Mouse (Mus musculus) spleen, postnatal 4 days (tissue): ENCODE measurements around the gene Ccdc102a.

ENCODE experiments used
- DNase-seq, 2 experiments: peaks; one replicate each; pipeline ENCODE4 v3.0.0; 2022; ENCODE audit warnings: low spot score in 2 of 2

Ccdc102a gene

DNA sequence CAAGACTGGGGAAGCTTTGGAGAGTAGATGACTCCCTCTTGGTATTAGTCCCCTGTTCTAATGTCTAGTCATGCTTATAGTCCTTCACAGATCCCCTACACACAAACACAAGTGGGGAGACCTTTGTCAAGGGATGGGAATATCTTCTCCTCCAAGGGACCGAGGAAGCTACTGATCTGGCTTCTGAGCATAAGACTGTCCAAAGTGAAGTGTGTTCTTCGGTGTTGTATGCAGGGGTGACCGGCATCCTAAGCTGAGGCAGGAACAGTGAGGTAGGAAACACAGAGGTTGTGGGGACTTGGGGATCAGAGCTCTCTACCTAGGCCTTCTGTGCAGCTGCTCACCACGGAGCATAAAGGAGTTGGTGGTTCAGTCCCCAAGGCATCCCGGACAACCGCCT lies 4.3 kb upstream of the Ccdc102a start:
- no peak for DNase-seq

GRCm38 (mm10) chr8:94919256-94919655 lies 1.4 kb upstream of the Ccdc102a start:
- no peak for DNase-seq

DNA sequence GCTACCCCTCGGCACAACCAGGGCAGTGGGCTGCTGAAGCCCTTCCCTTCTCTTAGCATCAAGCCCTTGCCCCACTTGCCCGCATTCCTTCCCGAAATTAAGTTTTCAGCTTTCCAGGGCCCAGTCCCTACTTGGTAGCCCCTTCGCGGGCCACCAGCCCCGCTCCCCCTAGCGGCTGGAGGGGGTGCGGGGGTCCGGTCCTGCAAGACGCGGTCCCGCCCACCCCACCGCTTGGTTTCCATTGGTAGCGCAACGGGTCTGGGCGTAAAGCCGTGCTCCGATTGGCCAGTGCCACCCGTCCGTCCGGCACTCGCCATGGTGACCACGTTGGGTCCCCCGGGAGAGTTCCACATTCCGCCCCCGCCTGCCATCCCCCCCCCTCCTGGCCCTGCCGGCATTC lies 546 bp downstream of the Ccdc102a start:
- DNase-seq: peak; percentile 86 to 91

DNA sequence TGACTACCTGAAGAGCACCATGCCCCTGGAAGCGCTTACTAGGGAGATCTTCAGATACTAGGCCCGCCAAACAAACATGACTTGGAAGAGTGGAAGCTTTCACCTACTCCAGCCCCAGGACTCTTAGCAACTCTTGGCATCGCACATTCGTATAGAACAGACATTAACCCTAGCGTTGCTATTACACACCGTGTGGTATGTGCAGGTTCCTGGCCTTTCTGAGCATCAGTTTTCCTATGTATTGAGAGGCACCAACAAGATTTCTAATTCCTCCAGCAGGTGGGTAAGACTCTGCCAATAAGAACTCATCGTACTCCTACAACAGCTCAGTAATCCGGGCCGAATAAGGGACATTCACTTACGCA lies 956 bp downstream of the Ccdc102a start:
- no peak for DNase-seq

- no peak for DNase-seq
Measured at GRCm38 (mm10) chr8:94916311-94916959, 1.5 kb downstream of the Ccdc102a start.

GRCm38 (mm10) chr8:94914701-94915101 lies 3.2 kb downstream of the Ccdc102a start:
- no peak for DNase-seq

DNA sequence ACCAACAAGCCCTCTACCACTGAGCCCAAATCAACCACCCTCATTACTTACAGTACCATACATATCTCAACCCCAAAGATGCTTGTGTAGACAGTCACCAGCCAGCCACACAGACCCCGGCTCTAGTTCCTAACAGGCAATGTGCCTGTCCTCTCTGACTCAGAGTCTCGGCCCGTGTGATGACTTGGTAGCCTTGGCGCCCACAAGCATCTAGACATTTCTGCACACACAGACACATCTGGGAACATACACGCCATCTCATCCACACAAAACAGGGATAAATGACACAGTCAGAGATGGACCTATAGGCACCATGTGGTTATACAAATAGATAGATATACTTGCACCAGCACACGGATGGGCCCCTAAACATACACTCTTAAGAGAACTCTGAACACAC lies 3.6 kb downstream of the Ccdc102a start:
- no peak for DNase-seq

GRCm38 (mm10) chr8:94913061-94913660 lies 4.7 kb downstream of the Ccdc102a start:
- peak; percentile 61 to 83 for DNase-seq

- peak; percentile 87 to 95 for DNase-seq
Measured at GRCm38 (mm10) chr8:94908847-94909246, 9.1 kb downstream of the Ccdc102a start.

DNA sequence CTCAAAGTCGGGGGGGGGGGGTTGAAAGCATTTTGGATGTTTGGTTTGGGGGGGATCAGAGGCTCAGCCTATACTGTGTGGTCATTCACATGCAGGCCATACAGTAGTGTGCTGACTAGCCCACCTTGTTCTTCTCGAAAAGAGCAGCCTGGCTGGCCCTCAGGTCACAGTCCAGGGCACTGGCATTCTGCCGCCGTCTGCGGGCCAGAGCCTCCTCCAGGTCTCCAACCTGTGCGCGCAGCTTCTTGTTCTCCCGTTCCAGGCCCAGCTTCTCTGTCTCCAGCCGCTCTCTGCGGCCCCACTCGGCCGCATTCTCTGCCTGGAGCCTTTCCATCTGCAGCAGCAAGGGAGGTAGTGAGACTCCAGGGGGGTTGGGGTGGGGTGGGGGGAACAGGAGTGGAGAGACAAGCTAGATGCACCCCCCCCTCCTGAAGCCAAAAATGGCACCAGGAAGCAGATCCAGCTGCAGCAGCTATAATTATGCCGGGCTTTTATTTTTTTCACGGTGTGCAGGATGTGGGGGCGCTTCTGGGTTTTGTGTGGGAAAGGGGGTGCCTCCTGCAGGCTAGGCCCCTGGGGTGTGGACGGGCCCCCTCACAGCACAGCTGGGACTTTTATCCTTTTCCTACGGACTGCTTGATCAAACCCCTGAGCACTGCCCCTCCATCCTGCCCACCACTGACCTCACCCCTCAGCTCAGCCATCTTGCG lies 10.2 kb downstream of the Ccdc102a start:
- DNase-seq: no peak

- peak; percentile 69 to 80 for DNase-seq
Measured at GRCm38 (mm10) chr8:94904450-94905175, 13.3 kb downstream of the Ccdc102a start.

- DNase-seq: no peak
Measured at GRCm38 (mm10) chr8:94903709-94904108, 14.2 kb downstream of the Ccdc102a start.

- no peak for DNase-seq
Measured at GRCm38 (mm10) chr8:94901031-94901430, 16.9 kb downstream of the Ccdc102a start.

- no peak for DNase-seq
Measured at GRCm38 (mm10) chr8:94900617-94901016, 17.3 kb downstream of the Ccdc102a start.

DNA sequence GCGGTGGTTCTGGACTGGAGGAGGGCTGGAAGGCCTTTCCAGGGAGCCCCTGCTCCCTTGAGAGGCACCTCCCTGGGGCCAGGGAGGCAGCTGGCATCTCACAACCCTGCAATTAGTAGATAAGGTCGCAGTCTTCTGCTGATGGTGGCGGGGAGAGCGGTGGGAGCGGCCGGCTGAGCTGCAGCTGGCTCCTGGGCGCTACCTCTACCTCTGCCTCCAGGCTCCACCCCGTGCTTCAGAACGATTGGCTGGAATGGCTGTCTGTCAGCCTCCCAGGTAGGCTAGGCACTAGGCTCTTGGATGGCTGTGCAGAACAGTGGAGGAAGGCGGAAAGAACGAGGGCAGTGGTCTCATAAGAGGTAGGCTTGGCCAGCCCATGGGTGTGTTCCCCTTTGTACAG lies 18.6 kb downstream of the Ccdc102a start:
- peak; percentile 89 to 92 for DNase-seq

DNA sequence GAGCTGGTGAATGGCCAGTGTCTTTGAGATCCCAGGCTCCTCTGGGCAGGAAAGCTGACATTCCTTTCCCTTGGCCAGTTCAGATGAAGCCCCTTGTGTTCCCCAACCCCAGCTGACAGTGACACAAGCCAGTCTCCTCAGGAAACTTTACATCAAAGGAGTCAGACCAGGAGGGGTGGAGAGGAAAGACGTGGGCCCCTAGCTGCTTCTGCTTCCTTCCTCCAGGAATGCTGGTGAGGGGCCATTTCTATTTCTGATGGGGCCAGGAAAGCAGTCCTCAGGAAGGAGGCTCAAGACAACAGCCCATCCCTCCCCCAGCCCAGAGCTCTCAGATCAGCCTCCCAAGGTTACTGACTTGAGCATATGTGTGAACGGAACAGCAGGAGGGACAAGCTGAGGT lies 25.0 kb downstream of the Ccdc102a start:
- DNase-seq: no peak

GRCm38 (mm10) chr8:94888383-94889036 lies 29.4 kb downstream of the Ccdc102a start:
- no peak for DNase-seq

DNA sequence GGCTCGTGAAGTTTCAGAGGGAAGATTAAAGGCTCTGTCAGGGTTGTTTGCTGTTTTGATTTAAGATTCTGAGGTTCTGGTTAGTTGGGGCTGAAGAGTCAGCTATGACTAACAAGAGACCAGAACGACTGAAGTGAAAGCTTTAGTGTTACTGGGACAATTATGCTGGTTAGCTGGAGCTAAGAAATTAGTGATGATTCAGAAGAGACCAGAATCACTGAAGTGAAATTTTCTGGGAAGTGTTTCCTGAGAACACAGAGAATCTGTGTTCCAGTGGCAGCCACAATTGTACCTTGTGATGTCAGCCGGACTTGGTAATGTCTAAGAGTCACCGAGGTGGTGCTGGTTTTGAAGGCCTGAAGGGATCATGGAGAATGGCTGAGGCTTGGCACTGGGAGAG lies 37.2 kb downstream of the Ccdc102a start:
- no peak for DNase-seq

DNA sequence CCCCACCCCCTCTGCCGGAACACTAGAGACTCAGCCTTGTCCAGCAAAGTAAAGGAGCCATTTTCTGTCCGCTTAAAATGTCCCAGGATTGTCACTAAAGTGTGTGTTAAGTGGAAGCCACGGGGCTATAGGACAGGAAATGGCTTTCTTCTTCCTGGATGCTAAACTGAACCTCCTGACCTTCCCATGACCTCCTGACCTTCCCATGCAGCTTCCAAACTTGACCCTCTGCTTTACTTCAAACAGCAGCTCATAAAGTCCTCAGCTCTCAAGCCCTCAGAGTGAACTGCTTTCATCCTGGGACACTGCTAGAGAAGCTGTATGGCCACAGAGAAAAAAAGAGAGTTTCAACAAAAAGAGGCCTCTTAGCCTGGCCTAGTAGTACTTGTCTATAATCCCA lies 41.1 kb downstream of the Ccdc102a start:
- DNase-seq: no peak

DNA sequence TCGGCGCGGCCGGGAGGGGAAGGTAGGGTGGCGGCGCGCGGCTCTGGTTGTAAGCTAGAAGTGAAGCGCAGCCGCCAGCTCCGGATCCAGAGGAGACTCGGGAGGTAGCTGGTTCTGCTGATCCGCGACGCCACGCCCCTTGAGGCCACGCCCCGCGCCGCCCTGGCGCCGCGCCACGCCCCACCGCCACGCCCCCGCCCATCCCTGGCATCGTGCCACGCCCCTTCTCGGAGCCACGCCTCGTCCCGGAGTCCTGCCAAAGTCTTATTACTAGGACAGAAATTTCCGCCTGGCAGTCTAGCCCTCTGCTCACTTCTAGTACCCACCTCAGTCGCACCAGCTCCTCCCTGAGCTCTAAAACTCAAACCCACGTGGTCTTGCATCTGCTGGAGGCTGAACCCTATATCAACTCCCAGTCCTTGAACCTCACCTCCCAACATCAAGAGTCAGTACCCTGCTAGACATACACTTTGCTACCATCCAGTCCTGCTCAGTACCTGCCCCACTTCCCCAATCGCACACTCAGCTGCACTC lies 41.6 kb downstream of the Ccdc102a start, which contains the start of gene Dok4:
TSS of gene Dok4 (minus strand) at position 134 of the 534 bp plus-strand sequence.
- DNase-seq: peak; percentile 96 to 100

DNA sequence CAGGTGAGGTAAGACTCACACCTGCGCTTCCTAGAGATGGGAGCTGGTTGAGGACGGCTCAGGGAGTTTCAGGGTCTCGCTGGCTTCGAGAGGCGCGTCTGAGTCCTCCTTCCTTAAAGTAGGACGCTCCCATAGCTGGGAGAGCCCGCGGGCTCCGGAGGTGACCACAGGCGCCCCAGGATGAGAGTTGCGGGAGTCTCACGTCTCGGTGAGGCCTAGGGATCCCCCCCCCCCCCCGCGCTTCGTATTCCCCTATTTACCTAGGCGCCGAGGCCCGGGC lies 42.1 kb downstream of the Ccdc102a start:
- DNase-seq: no peak
